Mouse (Mus musculus): ENCODE results near the gene Ptger4.

GRCm38 (mm10) chr15:5266095-5266494 is 22.1 kb upstream of the Ptger4 start:
- TF ChIP-seq CTCF (IDR thresholded peaks at IDR 0.05; ENCODE audit: low read depth), result no peak
- TF ChIP-seq EP300 (IDR thresholded peaks at IDR 0.05; ENCODE audit: low read depth), result no peak

Measured in heart, postnatal 0 days (tissue).